Mouse (Mus musculus): ENCODE data around the gene Bcas2.
"Not testable (repeated sequence)": the region's sequence is repeated elsewhere in the genome, so short reads cannot be mapped to it uniquely, and the experiment has no call there.

DNA sequence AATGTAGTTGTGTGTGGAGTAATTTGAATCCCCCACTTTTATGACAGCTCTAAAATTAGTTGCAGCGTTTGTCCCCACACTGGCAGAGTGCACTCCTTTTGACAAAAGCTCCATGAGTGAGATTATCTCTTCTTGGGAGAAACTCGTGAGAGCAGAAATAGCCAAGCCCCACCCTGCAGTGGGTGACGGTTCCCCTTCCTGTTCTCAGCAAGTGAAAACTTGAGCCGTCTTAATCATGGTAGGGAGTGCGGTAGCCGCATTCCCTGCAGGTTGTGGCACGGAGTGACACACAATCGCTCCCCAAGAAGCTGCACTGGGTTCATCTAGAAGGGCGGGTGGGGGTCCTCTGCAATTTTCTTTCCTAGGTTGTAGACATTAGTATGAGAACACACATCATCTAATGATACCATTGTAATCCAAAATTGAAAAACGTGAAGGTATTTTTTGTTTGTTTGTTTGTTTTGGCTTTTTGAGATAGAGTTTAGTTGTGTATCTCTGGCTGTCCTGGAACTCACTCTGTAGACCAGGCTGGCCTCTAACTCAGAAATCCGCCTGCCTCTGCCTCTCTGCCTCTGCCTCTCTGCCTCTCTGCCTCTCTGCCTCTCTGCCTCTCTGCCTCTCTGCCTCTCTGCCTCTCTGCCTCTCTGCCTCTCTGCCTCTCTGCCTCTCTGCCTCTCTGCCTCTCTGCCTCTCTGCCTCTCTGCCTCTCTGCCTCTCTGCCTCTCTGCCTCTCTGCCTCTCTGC is 31.2 kb upstream of the Bcas2 start:
- TF ChIP-seq CTCF (IDR thresholded peaks at IDR 0.05; ENCODE audit: low read depth, low read length); POLR2A (IDR thresholded peaks at IDR 0.05; ENCODE audit: insufficient read depth, low read length): not testable (repeated sequence)

All from ES-Bruce4 (cell line).